ENCODE assay signal across 7 mouse cellular contexts in genomic region chr10:39266482-39266881, GRCm38 (mm10).
DNase-seq lines count a peak whose midpoint lies in the region; ATAC-seq lines count a peak whose summit lies in the region.

No protein-coding gene starts in this region.

- WGBS in hindbrain, embryonic 12.5 days = 41% methylated on average over 5 of the region's 5 CpGs

- no peak overlapping the region for H3K9ac ChIP-seq in hindbrain, embryonic 12.5 days

- peaks cover 15% of the 10 kb centered on the region for H3K4me1 ChIP-seq in hindbrain, embryonic 12.5 days

- no peak overlapping the region for H3K4me3 ChIP-seq in hindbrain, embryonic 12.5 days

- H3K9me3 ChIP-seq in hindbrain, embryonic 12.5 days (replicated peaks) = no peaks in the 10 kb centered on the region

- no peaks in the 10 kb centered on the region for H3K36me3 ChIP-seq in hindbrain, embryonic 12.5 days

- H3K4me2 ChIP-seq in hindbrain, embryonic 12.5 days (replicated peaks) = no peak overlapping the region

- peak; percentile 26 for DNase-seq in R1 (ENCODE audit: low read depth, low spot score)
- peak; percentile 49 to 58 for DNase-seq in frontal cortex, postnatal 14 days (ENCODE audit: low spot score in 2 of 2)
- peak; percentile 81 for DNase-seq in layer of hippocampus, adult 9-11 months
- peak; percentile 86 for DNase-seq in lung, postnatal 25 days (ENCODE audit: low spot score)
- DNase-seq in right cerebral cortex, postnatal 10 days (ENCODE audit: low spot score in 2 of 2) = peak; percentile 87 to 91

- peak overlapping the region; percentile 26; the same call in 1 of the 2 replicates for H3K27ac ChIP-seq in hindbrain, embryonic 12.5 days

- no peaks in the 10 kb centered on the region for H3K27me3 ChIP-seq in hindbrain, embryonic 12.5 days

- peak; percentile 64 for ATAC-seq in cerebellum, adult (ENCODE audit: insufficient number of reproducible peaks, low FRiP score, low TSS enrichment)
- peak; percentile 73; the same call in 1 of the 2 replicates for ATAC-seq in hindbrain, embryonic 12.5 days (ENCODE audit: low FRiP score)

Comparison
In these comparisons a context has a peak if more than half of its experiments do, and no peak if none do; other contexts are left out.
1. DNase-seq: peak in every context shown above with its lines; median percentile 89 in right cerebral cortex, postnatal 10 days; 86 in lung, postnatal 25 days; 81 in layer of hippocampus, adult 9-11 months; 54 in frontal cortex, postnatal 14 days; 26 in R1.